Mouse (Mus musculus): Measurements from ENCODE around the gene Ccdc36. TPM values are rescaled to one million over a fixed set of nuclear protein-coding genes. Genes with fewer than 3 reads are reported as not detected.

The Ccdc36 gene
- polyA plus RNA-seq, 1 experiment from 2014 or later = 1.1 TPM

DNA sequence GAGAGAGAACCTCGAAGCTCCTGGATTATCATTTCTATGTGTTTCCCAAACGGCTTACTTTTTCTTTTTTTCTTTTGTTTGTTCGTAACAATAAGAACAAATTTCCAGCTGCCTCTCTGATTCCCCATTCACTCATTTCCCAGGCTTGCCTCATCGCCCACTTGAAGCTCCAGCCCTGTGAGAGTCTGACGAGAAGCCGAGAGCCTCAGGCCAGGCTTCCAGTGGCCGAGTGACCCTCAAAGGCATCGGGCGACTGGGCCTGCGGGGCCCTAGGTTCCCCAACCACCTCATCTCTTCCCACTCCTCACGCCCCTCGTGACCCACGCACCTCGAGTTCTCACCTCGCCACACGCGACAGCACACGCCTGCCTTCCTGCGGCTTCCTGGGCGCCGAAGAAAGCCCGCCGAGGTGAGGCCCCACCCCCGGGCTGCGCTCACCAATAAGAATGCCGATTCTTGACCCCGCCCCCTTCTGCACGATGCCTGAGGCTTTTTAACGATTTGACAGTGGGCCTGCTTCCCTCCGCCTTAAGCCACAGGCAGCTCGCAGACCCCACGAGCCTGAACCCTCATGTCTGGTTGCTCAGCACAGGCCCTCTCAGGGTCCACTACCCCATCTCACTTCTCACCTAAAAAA, 3.3 kb upstream of the Ccdc36 start:
- 45% methylated on average over 32 of the region's 32 CpGs for WGBS
- 0 out of 2 replicates have a peak, but pooled peaks have one; percentile 53 for ATAC-seq
- H3K9ac ChIP-seq (ENCODE audit: low read depth, low read length) = peak overlapping the region; percentile 49

DNA sequence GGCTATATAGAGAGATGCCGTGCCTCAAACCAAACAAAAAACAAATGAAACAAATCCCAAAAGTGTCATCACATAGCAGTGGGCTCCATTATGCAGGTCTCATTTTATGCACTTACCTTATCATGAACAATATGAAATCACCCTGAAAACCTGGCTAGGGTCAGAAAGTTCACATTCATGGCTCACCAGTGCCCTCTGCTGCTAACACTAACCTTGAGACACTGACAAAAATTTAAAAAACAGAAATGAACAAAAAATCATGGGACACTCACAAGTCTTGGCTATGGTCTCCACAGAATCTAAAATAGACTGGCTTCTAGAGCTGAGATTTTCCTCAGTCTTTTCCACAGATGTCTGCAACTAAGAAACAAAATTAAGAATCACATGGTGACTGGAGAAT, 16.1 kb downstream of the Ccdc36 start:
- H3K9me3 ChIP-seq (ENCODE audit: control insufficient read depth, low read length) = no peaks in the 10 kb centered on the region
- 79% methylated on average over 1 of the region's 1 CpGs for WGBS
- H3K4me2 ChIP-seq (ENCODE audit: low read depth, low read length) = no peak overlapping the region
- H3K9ac ChIP-seq (ENCODE audit: low read depth, low read length) = no peak overlapping the region
- ATAC-seq = no peak
- no peaks in the 10 kb centered on the region for H3K4me1 ChIP-seq (ENCODE audit: control insufficient read depth, insufficient read depth, low read length)
- no peaks in the 10 kb centered on the region for H3K27me3 ChIP-seq (replicated peaks; ENCODE audit: control insufficient read depth, insufficient read depth, low read length)
- no peaks in the 10 kb centered on the region for H3K36me3 ChIP-seq (ENCODE audit: control insufficient read depth, insufficient read depth, low read length)
- H3K27ac ChIP-seq (ENCODE audit: low read length) = no peak overlapping the region
- H3K4me3 ChIP-seq (ENCODE audit: low read length) = no peak overlapping the region

More for the DNA sequence above, 3.3 kb upstream of the Ccdc36 start:
- H3K4me2 ChIP-seq (ENCODE audit: low read depth, low read length) = peak overlapping the region; percentile 48
- no peaks in the 10 kb centered on the region for H3K4me1 ChIP-seq (ENCODE audit: control insufficient read depth, insufficient read depth, low read length)
- H3K36me3 ChIP-seq (ENCODE audit: control insufficient read depth, insufficient read depth, low read length) = no peaks in the 10 kb centered on the region
- no peak overlapping the region for H3K27ac ChIP-seq (ENCODE audit: low read length)
- H3K9me3 ChIP-seq (ENCODE audit: control insufficient read depth, low read length) = no peaks in the 10 kb centered on the region
- peak overlapping the region; percentile 38 for H3K4me3 ChIP-seq (ENCODE audit: low read length)
- H3K27me3 ChIP-seq (replicated peaks; ENCODE audit: control insufficient read depth, insufficient read depth, low read length) = no peaks in the 10 kb centered on the region

DNA sequence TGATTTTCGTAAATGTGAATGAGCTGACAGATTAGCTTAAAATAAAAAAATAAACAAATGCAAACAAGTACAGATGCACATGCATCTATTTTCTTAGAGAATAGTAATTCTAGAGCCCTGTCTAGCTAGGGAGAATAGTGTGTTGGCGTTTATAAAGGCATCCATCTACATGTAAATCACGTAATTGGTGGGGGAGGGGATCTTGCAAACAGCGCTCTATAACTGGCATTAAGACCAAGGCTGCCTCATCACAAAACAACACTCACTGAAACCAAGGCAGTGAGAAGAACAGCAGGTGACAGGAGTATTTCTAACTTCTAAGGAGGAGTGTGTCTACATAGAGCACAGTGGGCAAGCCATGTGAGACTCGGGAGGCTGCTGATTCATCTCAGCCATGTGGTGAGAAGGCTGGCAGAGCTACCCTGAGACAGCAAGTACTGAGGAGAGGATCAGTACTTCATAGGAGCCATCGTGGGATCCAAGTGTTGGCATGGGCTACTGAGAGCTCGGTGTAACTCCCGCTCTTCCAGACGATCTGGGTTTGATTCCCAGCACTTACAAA, 16.8 kb downstream of the Ccdc36 start:
- Histone ChIP-seq H3K4me1 (ENCODE audit: control insufficient read depth, insufficient read depth, low read length) (no peaks in the 10 kb centered on the region), H3K4me2 (ENCODE audit: low read depth, low read length) (no peak overlapping the region), H3K27me3 (replicated peaks; ENCODE audit: control insufficient read depth, insufficient read depth, low read length) (no peaks in the 10 kb centered on the region), H3K27ac (ENCODE audit: low read length) (no peak overlapping the region), H3K4me3 (ENCODE audit: low read length) (no peak overlapping the region), H3K36me3 (ENCODE audit: control insufficient read depth, insufficient read depth, low read length) (no peaks in the 10 kb centered on the region), H3K9ac (ENCODE audit: low read depth, low read length) (no peak overlapping the region), H3K9me3 (ENCODE audit: control insufficient read depth, low read length) (no peaks in the 10 kb centered on the region)
- no peak for ATAC-seq
- WGBS = 83% methylated on average over 9 of the region's 9 CpGs

GRCm38 (mm10) chr9:108409535-108409934, 18.7 kb downstream of the Ccdc36 start:
- no peak for ATAC-seq
- no peaks in the 10 kb centered on the region for H3K9me3 ChIP-seq (ENCODE audit: control insufficient read depth, low read length)
- H3K36me3 ChIP-seq (ENCODE audit: control insufficient read depth, insufficient read depth, low read length) = no peaks in the 10 kb centered on the region
- no peak overlapping the region for H3K9ac ChIP-seq (ENCODE audit: low read depth, low read length)
- H3K27me3 ChIP-seq (replicated peaks; ENCODE audit: control insufficient read depth, insufficient read depth, low read length) = no peaks in the 10 kb centered on the region
- H3K4me1 ChIP-seq (ENCODE audit: control insufficient read depth, insufficient read depth, low read length) = no peaks in the 10 kb centered on the region
- no peak overlapping the region for H3K4me3 ChIP-seq (ENCODE audit: low read length)
- no peak overlapping the region for H3K4me2 ChIP-seq (ENCODE audit: low read depth, low read length)
- 89% methylated on average over 4 of the region's 4 CpGs for WGBS
- no peak overlapping the region for H3K27ac ChIP-seq (ENCODE audit: low read length)

GRCm38 (mm10) chr9:108404451-108404850, 23.8 kb downstream of the Ccdc36 start:
- H3K9me3 ChIP-seq (ENCODE audit: control insufficient read depth, low read length) = no peaks in the 10 kb centered on the region
- no peak overlapping the region for H3K4me2 ChIP-seq (ENCODE audit: low read depth, low read length)
- H3K27me3 ChIP-seq (replicated peaks; ENCODE audit: control insufficient read depth, insufficient read depth, low read length) = no peaks in the 10 kb centered on the region
- no peaks in the 10 kb centered on the region for H3K36me3 ChIP-seq (ENCODE audit: control insufficient read depth, insufficient read depth, low read length)
- WGBS = 74% methylated on average over 8 of the region's 8 CpGs
- H3K9ac ChIP-seq (ENCODE audit: low read depth, low read length) = no peak overlapping the region
- no peak; the same call in 1 of the 2 replicates for ATAC-seq
- no peaks in the 10 kb centered on the region; the same call in 1 of the 2 replicates for H3K4me1 ChIP-seq (ENCODE audit: control insufficient read depth, insufficient read depth, low read length)
- H3K4me3 ChIP-seq (ENCODE audit: low read length) = no peak overlapping the region
- no peak overlapping the region for H3K27ac ChIP-seq (ENCODE audit: low read length)

DNA sequence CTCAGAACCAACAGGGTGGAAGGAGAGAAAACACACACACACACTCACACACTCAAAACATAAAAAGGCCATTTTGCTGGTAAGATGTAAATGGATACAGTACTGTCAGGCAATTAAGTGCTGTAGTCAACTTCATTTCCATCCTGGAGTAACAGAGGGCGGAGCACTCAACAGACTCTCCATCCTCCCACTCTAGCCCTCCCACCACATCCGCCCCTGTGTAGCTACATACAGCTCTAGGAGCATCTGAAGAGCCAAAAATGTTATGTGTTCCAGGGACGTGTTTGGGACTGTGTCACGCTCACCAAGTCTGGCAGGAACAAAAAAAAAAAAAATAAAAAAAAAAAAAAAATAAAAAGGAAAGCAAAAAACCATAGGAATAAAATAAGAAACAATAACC, 25.2 kb downstream of the Ccdc36 start:
- no peaks in the 10 kb centered on the region for H3K36me3 ChIP-seq (ENCODE audit: control insufficient read depth, insufficient read depth, low read length)
- H3K27me3 ChIP-seq (replicated peaks; ENCODE audit: control insufficient read depth, insufficient read depth, low read length) = no peaks in the 10 kb centered on the region
- WGBS = 76% methylated on average over 4 of the region's 4 CpGs
- H3K27ac ChIP-seq (ENCODE audit: low read length) = peak overlapping the region; percentile 29
- H3K9me3 ChIP-seq (ENCODE audit: control insufficient read depth, low read length) = no peaks in the 10 kb centered on the region
- H3K4me3 ChIP-seq (ENCODE audit: low read length) = no peak overlapping the region
- ATAC-seq = no peak
- H3K4me2 ChIP-seq (ENCODE audit: low read depth, low read length) = no peak overlapping the region
- no peak overlapping the region for H3K9ac ChIP-seq (ENCODE audit: low read depth, low read length)
- H3K4me1 ChIP-seq (ENCODE audit: control insufficient read depth, insufficient read depth, low read length) = no peaks in the 10 kb centered on the region; the same call in 1 of the 2 replicates

DNA sequence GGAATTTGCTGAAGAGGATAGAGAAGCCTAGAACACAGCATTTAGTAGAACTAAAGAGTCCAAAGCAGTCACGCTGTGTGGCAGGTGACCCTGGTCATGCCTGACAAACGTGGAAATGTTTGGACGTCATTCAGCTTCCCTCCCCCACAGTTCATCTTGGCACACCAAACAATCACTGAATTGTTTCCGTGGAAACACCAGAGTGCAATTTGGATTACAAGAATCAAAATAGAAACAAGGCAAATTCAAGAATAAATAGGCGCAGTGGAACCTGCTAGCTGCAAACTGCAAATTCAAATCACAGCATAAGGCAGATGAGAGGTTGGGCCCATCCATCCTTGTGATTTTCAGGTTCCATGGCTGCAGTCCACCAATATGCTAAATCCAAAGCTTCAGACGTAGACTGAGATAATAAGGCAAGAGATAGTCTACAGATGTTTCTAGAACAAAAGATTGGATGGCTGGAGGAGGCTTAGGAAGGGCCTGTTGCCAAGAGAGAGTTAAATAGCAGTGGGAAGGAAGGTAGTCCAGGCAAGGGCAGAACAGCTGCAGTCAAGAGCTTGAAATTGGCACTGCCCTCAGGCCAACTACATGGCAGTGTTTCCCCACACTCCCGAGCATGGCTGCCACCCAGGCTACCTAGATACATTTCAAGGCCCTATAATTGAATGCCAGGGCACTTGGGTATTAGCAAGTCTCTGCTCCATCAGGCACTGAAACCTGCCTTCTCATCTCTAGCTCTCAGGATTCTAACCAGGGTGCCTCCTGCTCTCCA, 26.9 kb downstream of the Ccdc36 start:
- no peak overlapping the region for H3K4me2 ChIP-seq (ENCODE audit: low read depth, low read length)
- WGBS = 60% methylated on average over 7 of the region's 7 CpGs
- H3K27me3 ChIP-seq (replicated peaks; ENCODE audit: control insufficient read depth, insufficient read depth, low read length) = no peaks in the 10 kb centered on the region
- no peaks in the 10 kb centered on the region for H3K9me3 ChIP-seq (ENCODE audit: control insufficient read depth, low read length)
- peak overlapping the region; percentile 75 for H3K27ac ChIP-seq (ENCODE audit: low read length)
- H3K4me3 ChIP-seq (ENCODE audit: low read length) = no peak overlapping the region
- no peak for ATAC-seq
- H3K9ac ChIP-seq (ENCODE audit: low read depth, low read length) = no peak overlapping the region
- H3K4me1 ChIP-seq (ENCODE audit: control insufficient read depth, insufficient read depth, low read length) = no peaks in the 10 kb centered on the region; the same call in 1 of the 2 replicates
- no peaks in the 10 kb centered on the region for H3K36me3 ChIP-seq (ENCODE audit: control insufficient read depth, insufficient read depth, low read length)

DNA sequence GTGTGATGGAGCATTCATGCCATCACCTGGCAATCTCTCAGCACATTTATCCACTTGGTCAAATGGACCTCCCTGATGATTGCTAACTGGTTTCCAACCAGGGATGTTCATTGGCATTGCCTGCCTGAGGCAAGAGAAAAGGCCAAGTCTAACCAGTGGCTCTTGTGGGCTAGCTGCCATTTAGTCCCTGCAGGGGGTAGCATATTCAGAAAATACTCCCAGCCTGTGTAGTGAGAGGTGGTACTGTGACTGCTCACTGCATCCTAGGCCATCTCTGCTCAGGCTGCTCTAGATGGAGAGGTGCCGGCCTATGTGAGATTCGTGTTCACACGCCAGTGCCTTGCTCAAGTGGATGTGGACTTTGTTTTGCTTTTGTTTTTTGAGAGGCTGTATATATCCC, 30.0 kb downstream of the Ccdc36 start:
- no peak overlapping the region for H3K27ac ChIP-seq (ENCODE audit: low read length)
- H3K27me3 ChIP-seq (replicated peaks; ENCODE audit: control insufficient read depth, insufficient read depth, low read length) = no peaks in the 10 kb centered on the region

DNA sequence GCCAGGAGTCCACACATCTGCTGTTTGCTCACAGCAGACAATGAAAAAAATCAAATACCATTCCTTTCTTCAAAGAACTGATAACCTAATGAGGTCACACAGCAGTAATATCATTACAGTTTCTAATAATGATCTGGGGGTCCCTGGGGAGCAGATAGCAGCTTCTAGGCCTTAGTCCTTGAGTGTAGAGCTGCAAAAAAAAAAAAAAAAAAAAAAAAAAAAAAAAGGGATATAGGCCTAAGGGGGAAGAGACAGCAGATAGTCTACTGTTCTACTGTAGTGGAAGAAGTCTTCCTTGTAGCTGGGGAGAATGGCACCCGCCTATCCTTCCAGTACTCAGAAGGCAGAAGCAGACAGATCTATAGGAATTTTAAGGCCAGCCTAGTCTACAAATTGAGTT, 32.9 kb downstream of the Ccdc36 start:
- Histone ChIP-seq H3K4me3 (ENCODE audit: low read length) (no peak overlapping the region), H3K36me3 (ENCODE audit: control insufficient read depth, insufficient read depth, low read length) (peaks cover 20% of the 10 kb centered on the region), H3K9me3 (ENCODE audit: control insufficient read depth, low read length) (no peaks in the 10 kb centered on the region), H3K4me2 (ENCODE audit: low read depth, low read length) (no peak overlapping the region), H3K4me1 (ENCODE audit: control insufficient read depth, insufficient read depth, low read length) (no peaks in the 10 kb centered on the region), H3K27me3 (replicated peaks; ENCODE audit: control insufficient read depth, insufficient read depth, low read length) (no peaks in the 10 kb centered on the region), H3K9ac (ENCODE audit: low read depth, low read length) (no peak overlapping the region), H3K27ac (ENCODE audit: low read length) (no peak overlapping the region)
- WGBS = 89% methylated on average over 1 of the region's 1 CpGs
- no peak for ATAC-seq

More for the DNA sequence above, 30.0 kb downstream of the Ccdc36 start:
- Histone ChIP-seq H3K4me3 (ENCODE audit: low read length) (no peak overlapping the region), H3K9ac (ENCODE audit: low read depth, low read length) (no peak overlapping the region), H3K4me1 (ENCODE audit: control insufficient read depth, insufficient read depth, low read length) (no peaks in the 10 kb centered on the region; the same call in 1 of the 2 replicates), H3K36me3 (ENCODE audit: control insufficient read depth, insufficient read depth, low read length) (0 out of 2 replicates have a peak, but pooled peaks cover under 1% of the 10 kb centered on the region), H3K9me3 (ENCODE audit: control insufficient read depth, low read length) (no peaks in the 10 kb centered on the region), H3K4me2 (ENCODE audit: low read depth, low read length) (no peak overlapping the region)
- WGBS = 93% methylated on average over 3 of the region's 3 CpGs
- ATAC-seq = no peak
